Mouse (Mus musculus) CD4-positive, CD25-positive, alpha-beta regulatory T cell, adult 4 months (primary cell): Measurements from ENCODE around the gene Fbp1. TPM values are rescaled to one million over a fixed set of nuclear protein-coding genes. Genes with fewer than 3 reads are reported as not detected.
"Not testable (repeated sequence)": the region's sequence is repeated elsewhere in the genome, so short reads cannot be mapped to it uniquely, and the experiment has no call there.

Source experiments
- ATAC-seq: one replicate; pipeline ENCODE4 v1.8.0; 2017
- polyA plus RNA-seq, 2 experiments: library from polyadenylated mRNA; unstranded; fragments of 100-300 nt; shearing (Covaris generic); gene quantifications; one replicate each; pipeline ENCODE4 v1.2.1; 2017

Fbp1 gene
- polyA plus RNA-seq, 2 experiments from 2014 or later = not detected

GRCm38 (mm10) chr13:62883436-62883835 is 4.6 kb downstream of the Fbp1 start:
- no peak for ATAC-seq

DNA sequence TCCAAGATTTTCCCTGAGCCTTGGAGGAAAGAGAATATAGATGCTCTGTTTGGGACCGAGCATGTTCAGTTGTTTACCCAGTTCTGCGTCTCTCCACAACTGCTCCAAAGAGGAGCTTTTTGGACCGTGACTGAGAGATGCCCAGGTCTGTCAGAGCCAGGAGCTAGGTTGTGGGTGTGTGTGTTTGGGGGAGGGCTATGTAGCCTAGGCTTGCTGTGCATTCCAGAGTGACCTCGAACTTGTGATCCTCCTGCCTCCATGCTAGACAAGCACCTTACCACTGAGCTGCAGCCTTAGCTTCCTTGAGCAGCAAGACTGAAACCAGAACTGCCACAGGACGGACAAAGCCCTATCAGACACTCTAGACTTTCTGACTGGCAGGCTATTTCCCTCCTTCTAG is 5.2 kb downstream of the Fbp1 start:
- ATAC-seq = no peak

DNA sequence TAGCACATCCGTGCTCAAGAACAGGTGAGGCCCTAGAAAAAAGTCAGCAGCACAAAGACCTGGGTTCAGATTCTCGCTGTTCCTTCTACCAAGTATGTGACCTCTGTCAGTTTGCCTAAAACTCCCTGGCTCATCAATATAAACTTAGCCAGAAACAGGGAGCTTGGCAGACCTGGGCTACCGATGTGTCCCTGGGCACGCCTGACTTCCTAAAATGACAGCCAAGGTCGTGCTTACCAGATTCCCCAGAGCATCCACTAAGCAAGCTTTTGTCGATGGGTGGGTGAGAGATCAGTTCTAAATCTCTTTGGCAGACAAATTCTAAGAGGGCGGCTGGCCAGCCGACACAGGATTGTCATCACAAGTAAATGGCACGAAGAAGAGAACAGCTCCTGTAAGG is 6.7 kb downstream of the Fbp1 start:
- ATAC-seq = no peak

DNA sequence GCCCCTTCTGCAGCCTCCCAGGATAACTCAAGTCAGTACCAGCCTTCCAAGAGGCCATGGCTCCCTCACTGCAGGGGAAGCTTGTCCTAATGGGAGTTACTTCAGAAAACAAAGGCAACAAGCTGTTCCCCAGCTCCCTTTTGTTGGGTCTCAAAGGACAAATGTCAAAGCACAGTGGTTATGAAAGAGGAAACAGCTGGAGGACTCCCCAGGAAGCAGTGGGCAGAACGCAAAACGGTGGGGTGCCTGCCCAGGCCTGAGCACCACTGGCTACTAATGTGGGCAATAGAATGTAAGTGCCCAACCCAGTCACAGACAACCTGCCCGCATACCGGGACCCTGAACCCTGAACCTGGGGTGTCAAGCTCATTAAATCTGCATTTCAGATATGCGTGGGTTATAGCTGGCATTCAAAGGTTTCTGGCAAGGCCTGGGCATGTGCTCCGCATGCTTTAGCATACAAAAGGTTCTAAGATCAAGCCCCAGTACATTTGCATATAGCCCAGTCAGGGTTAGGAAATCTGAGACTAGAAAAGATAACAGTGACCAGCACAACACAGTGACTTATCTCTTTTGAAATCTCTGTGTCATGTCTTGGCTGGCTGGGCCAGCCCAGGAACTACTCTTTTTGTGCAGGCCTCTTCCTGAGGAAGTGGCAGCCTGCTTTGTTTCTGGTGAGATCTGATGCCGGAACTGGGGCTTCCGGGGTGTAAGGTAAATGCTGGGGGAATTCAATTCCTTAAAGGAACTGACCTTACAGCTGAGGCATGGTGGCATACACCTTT is 8.1 kb downstream of the Fbp1 start:
- peak; percentile 95 for ATAC-seq

DNA sequence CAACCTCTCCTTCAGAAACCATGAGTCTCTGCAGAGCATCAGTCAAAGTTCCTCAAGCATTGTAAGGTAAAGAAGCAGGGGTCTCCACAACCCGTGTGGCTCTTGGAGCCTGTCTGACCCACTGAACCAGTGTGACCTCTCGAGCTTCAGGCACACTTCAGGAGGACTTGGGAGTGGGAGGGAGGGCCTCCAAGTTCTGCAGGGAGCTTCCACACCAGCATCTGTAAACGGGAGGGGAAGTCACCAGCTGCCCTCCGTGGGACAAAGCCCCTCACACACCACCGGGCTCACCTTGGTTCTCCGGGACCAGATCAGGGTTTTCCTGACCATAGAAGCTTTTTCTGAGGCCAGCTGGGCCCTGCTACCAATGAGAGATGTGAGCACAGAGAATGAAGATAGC is 8.7 kb downstream of the Fbp1 start:
- no peak for ATAC-seq

GRCm38 (mm10) chr13:62877247-62877646 is 10.8 kb downstream of the Fbp1 start:
- no peak for ATAC-seq

DNA sequence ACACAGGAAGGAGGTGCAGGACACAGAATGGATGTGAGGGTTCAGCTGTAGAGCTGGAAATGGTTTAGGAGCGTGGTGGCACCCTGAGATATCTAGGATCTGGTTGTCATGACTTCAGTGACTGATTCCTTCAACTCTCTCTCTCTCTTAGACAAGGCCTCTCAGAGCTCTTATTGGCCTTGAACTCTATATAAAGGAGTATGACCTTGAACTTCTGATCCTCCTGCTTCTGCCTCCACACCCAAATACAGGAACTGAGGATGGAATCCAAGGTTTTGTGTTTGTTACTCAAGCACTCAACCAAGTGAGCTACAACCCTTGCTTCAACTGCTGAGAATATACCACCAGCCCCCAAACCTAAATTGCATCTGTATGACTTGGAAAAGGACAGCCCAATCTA is 12.0 kb downstream of the Fbp1 start:
- no peak for ATAC-seq

- no peak for ATAC-seq
Observed at GRCm38 (mm10) chr13:62872252-62872651, 15.8 kb downstream of the Fbp1 start.

GRCm38 (mm10) chr13:62870605-62871004 is 17.5 kb downstream of the Fbp1 start:
- no peak for ATAC-seq

DNA sequence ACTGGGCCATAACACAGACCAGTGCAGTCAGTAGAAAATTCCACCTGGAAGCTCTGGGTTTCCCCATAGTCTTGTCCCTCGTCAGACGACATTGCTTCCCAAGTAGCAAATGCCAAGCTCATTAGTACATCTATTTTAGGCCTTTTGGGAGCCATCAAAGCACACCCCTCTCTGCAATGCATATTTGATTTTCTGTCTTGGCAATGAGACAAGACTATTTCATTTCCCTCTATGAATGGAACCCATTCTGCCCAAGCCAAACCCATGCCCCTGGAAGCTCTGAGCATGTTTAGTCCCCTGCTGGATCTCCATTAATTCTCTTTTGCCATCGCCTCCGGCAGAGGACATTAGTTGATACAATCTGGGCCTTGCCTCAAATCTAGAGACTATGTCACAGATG is 21.3 kb downstream of the Fbp1 start:
- ATAC-seq = no peak

DNA sequence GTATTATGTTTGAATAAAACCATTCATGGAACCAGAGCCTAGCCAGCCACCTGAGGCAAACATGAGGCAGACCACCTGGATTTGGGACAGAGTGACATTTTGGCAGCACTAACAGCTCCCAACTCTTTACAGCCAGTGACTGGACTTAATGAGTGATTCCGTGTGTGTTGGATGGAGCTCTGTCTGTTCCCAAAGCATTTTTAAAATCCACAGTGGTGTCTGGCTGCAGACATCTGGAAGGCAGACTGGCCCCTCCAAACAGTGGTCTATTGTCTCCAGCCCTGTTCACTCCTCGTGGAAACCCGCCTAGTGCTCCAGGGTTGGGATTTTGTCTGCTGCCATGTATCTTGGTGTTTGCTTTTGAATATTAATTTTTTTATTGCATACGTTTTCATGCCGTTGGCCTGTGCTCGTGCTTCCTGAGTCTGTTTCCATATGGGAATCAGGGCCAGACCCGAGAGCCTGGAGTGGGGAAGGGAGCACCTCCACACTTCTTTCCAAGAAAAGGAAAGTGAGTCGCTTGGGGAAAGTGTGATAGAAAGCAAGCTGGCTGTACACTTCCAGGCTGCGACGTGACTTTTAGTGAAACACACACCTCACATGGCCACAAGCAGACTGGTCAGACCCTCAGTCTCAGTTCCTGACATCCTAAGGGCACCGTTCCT is 22.3 kb downstream of the Fbp1 start:
- no peak for ATAC-seq

GRCm38 (mm10) chr13:62863771-62864170 is 24.3 kb downstream of the Fbp1 start:
- no peak for ATAC-seq

DNA sequence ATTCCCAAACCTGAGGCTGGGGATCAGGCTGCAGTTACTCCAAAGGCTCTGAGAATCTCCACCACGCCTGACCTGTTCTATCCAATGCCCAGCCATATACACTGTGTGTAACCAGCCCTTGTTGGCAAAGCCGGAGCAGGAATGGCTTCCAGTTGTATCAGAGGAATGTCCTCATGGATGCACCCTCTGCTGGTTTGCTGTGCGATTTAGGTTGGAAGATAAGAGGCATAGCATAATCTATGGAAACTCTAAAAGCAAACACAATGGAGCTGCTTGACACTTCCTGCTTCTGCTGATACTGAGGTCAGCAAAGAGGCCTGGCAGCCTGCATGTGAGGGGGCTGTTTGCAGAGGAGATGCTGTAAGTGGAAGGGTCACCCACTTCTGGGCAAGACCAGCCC is 25.2 kb downstream of the Fbp1 start:
- ATAC-seq = no peak

- no peak for ATAC-seq
Observed at GRCm38 (mm10) chr13:62860068-62860467, 28.0 kb downstream of the Fbp1 start.

- not testable (repeated sequence) for ATAC-seq
Observed at GRCm38 (mm10) chr13:62859251-62859650, 28.8 kb downstream of the Fbp1 start.

- no peak for ATAC-seq
Observed at GRCm38 (mm10) chr13:62857941-62858915, 29.9 kb downstream of the Fbp1 start, which contains the start of gene Fbp2. Gene Fbp2, minus strand, starts transcription at chr13:62858422.

GRCm38 (mm10) chr13:62856850-62857249 is 31.2 kb downstream of the Fbp1 start:
- no peak for ATAC-seq

DNA sequence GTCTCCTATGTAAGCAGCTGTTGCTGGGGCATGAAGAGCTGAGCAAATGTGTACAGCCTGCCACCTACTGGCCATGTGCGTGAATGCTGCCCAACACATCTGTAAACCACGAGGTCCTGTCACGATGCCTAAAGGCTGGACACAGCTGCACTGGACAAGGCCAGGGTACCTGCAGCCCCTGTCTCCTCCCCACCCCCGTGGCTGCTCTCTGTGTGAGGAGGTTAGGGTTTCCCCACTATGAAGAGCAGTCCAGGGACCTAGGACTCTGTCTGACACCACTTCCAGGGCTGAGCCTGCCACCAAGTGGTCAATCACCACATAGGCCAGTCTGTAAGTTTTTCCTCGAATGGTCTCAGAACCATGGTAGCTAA is 31.8 kb downstream of the Fbp1 start:
- ATAC-seq = peak; percentile 95

- ATAC-seq = peak; percentile 19
Observed at GRCm38 (mm10) chr13:62855396-62856304, 32.4 kb downstream of the Fbp1 start.

DNA sequence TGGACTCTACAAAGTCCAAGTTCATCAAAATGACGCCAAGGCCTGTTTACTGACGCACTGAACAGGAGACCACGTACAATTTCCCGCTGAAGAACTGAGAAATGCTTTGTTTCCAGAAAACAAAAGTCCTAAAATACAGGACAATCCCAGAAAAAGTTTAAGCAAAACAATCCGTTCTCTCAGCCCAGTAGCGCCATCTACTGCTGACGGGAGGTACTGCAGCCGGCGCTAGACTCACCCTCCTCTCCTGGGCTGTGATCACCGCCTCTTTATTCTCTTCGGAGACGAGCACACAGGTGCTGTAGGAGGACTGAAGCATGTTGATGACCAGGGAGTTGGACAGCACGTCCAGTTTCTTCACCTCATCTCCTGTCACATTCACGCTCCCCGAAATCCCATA is 33.4 kb downstream of the Fbp1 start:
- ATAC-seq = peak; percentile 46

GRCm38 (mm10) chr13:62833341-62833740 is 54.7 kb downstream of the Fbp1 start:
- no peak for ATAC-seq

DNA sequence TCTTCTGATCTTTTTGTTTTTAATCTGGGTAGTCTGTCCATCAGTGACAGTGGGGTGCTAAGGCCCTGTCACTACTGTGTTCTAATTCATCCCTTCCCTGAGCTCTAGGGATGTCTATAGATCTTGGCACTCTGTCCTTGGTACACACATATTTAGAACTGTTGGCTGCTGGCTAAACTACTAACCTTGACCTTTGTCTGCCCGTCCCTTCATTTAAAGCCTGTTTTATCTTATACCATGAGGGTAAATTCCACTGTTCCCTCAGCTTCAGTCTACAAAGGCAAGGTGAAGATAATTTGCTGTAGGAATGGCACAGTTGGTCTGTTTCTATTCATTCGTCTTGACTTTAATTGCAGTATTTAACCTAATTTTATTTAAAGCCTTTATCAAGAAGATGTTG is 55.8 kb downstream of the Fbp1 start:
- ATAC-seq = no peak
